Mouse (Mus musculus) midbrain, postnatal 0 days (tissue): ENCODE measurements at regions not wholly inside any gene's neighbourhood (a gene's known extent, or its start where the extent isn't known, plus 50 kb on each side); places are given as distances from the start of the nearest gene placed in this dataset.

Source experiments
- ATAC-seq: fragments of 200-750 bp; cut with Nextera tagmentation; 2 replicates; pipeline ENCODE4 v1.8.0; 2017; ENCODE audit warnings: moderate number of reproducible peaks, mild to moderate bottlenecking, moderate TSS enrichment, moderate library complexity; ENCODE audit not compliant: low FRiP score
- DNase-seq: peaks from one replicate; pipeline ENCODE4 v3.0.0-alpha.2; 2015; ENCODE audit warnings: low spot score
- H3K27ac ChIP-seq: fragments of 300-500 bp; sonication (generic); 2 replicates; pipeline ENCODE4 v1.5.1; 2014; ENCODE audit warnings: low read depth, mild to moderate bottlenecking, low read length, mixed read lengths
- H3K27me3 ChIP-seq: fragments of 300-500 bp; sonication (generic); 2 replicates; pipeline ENCODE4 v1.6.1; 2014; ENCODE audit warnings: low read length, control low read depth, mixed read lengths; ENCODE audit not compliant: insufficient read depth
- H3K36me3 ChIP-seq: fragments of 300-500 bp; sonication (generic); 2 replicates; pipeline ENCODE4 v1.6.1; 2014; ENCODE audit warnings: low read length, control low read depth, mixed read lengths; ENCODE audit not compliant: insufficient read depth
- H3K4me1 ChIP-seq: fragments of 300-500 bp; sonication (generic); 2 replicates; pipeline ENCODE4 v1.6.1; 2014; ENCODE audit warnings: mild to moderate bottlenecking, control low read depth, antibody characterized with exemption, low read length, mixed read lengths; ENCODE audit not compliant: insufficient read depth
- H3K4me2 ChIP-seq: fragments of 300-500 bp; sonication (generic); 2 replicates; pipeline ENCODE4 v1.6.1; 2014; ENCODE audit warnings: low read depth, mild to moderate bottlenecking, low read length, mixed read lengths; ENCODE audit not compliant: poor library complexity, severe bottlenecking
- H3K4me3 ChIP-seq: fragments of 300-500 bp; sonication (generic); 2 replicates; pipeline ENCODE4 v1.5.1; 2014; ENCODE audit warnings: low read depth, mild to moderate bottlenecking, low read length, moderate library complexity
- H3K9ac ChIP-seq: fragments of 300-500 bp; sonication (generic); replicated peaks from 2 replicates; pipeline ENCODE4 v1.6.1; 2014; ENCODE audit warnings: mild to moderate bottlenecking, low read length, moderate library complexity, mixed read lengths; ENCODE audit not compliant: poor library complexity, severe bottlenecking
- H3K9me3 ChIP-seq: fragments of 300-500 bp; sonication (generic); 2 replicates; pipeline ENCODE4 v1.6.1; 2016; ENCODE audit warnings: low read length, control low read depth
- CTCF ChIP-seq: IDR thresholded peaks from 2 replicates; pipeline ENCODE4 v1.5.1; 2016; ENCODE audit warnings: antibody characterized with exemption, mild to moderate bottlenecking
- WGBS: fragments of 180-500 bp; shearing (Covaris S2); extraction: QIAGEN DNeasy Blood & Tissue Kit; methylation state at CpG from one replicate; pipeline ENCODE4 v1.1.7; 2014; 5-methylcytosine and 5-hydroxymethylcytosine counted together

DNA sequence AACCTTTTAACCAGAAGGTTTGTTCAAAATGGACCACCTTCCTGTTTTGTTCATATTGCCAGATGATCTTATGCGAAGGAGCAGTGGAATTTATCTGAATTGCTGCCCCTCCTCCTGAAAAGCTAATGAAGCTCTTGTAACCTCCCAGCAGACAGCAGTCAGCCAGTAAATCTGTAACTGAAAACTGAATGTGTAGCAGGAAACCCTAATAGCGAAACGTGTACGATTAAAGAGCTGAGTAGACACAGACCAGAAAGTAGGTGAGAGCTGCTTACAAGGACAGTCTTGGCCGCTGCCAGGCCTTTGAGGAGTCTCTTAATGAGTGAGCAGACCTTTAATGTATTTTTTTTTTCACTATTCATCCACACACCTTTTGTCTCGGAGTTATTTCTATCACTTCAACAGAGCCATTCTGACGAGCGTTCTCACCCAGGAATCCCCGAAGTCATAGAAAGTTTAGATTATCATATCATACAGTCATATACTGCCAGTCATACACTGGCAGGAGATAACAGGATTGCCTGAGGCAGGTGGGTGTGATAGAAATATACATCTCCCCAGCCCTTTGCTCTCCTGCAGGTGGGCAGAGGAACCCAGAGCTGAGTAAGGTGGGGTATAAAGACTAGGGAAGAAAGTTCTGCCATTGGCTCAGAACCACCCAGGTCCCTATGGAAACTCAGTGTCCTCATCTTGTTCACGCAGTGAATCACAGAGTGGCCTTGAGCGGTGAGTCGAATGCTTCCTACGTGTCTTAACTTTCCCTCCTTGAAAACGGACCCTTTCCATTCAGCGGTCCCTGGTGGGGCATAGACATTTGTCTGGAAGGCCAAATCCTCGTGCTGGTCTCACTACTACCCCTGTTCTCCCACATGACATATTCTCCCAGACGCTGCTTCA is 72.4 kb upstream of the Prep start:
- no peak for TF ChIP-seq CTCF
- WGBS, result 61% methylated on average over 17 of the region's 17 CpGs
- ATAC-seq, result no peak

GRCm38 (mm10) chr10:44993470-44994260 is 73.3 kb upstream of the Prep start:
- no peak for DNase-seq
- TF ChIP-seq CTCF, result no peak
- Histone ChIP-seq H3K4me2 (no peak overlapping the region), H3K4me1 (no peaks in the 10 kb centered on the region), H3K9ac (no peak overlapping the region), H3K36me3 (no peaks in the 10 kb centered on the region), H3K27ac (no peak overlapping the region), H3K4me3 (no peak overlapping the region), H3K27me3 (no peaks in the 10 kb centered on the region), H3K9me3 (no peaks in the 10 kb centered on the region)
- 40% methylated on average over 10 of the region's 10 CpGs for WGBS
- no peak for ATAC-seq

More for the DNA sequence above, 72.4 kb upstream of the Prep start:
- Histone ChIP-seq H3K9me3 (no peaks in the 10 kb centered on the region), H3K4me1 (no peaks in the 10 kb centered on the region), H3K4me3 (no peak overlapping the region), H3K4me2 (no peak overlapping the region), H3K27ac (no peak overlapping the region), H3K27me3 (no peaks in the 10 kb centered on the region), H3K36me3 (no peaks in the 10 kb centered on the region), H3K9ac (no peak overlapping the region)
- no peak for DNase-seq

GRCm38 (mm10) chr10:44989539-44989938 is 77.5 kb upstream of the Prep start:
- Histone ChIP-seq H3K27ac (no peak overlapping the region), H3K9ac (no peak overlapping the region), H3K36me3 (no peaks in the 10 kb centered on the region), H3K4me1 (no peaks in the 10 kb centered on the region), H3K27me3 (no peaks in the 10 kb centered on the region), H3K4me2 (no peak overlapping the region), H3K9me3 (no peaks in the 10 kb centered on the region), H3K4me3 (no peak overlapping the region)
- WGBS, result 68% methylated on average over 6 of the region's 6 CpGs
- DNase-seq (no peak), ATAC-seq (no peak)
- no peak for TF ChIP-seq CTCF

DNA sequence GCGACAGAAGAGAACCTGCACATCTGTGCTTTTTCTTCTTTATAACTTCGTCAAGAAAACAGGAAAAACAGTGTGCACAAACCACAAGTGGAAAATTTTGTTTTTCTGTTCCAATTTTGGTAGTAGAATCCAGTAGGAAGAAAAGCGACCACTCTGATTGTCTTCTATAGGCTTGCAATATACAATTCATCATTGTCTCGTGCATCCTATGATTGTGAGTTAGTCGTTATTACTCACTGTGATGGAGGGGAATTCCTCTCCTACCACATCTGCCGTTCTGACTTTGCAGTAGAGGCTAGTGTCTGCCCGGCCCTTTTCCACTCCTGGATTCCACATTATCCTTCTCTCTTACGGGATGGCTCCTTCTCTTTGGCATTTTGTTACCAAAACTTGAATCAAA is 78.2 kb upstream of the Prep start:
- DNase-seq, result no peak
- Histone ChIP-seq H3K9me3 (no peaks in the 10 kb centered on the region), H3K9ac (no peak overlapping the region), H3K4me3 (no peak overlapping the region), H3K4me1 (no peaks in the 10 kb centered on the region), H3K27me3 (no peaks in the 10 kb centered on the region), H3K27ac (no peak overlapping the region), H3K36me3 (no peaks in the 10 kb centered on the region), H3K4me2 (no peak overlapping the region)
- TF ChIP-seq CTCF, result no peak
- WGBS, result 92% methylated on average over 8 of the region's 8 CpGs
- ATAC-seq, result no peak

- no peak overlapping the region for H3K27ac ChIP-seq
- no peaks in the 10 kb centered on the region for H3K9me3 ChIP-seq
- TF ChIP-seq CTCF, result no peak
- H3K27me3 ChIP-seq, result no peaks in the 10 kb centered on the region
- WGBS, result 72% methylated on average over 4 of the region's 4 CpGs
- no peak overlapping the region for H3K4me3 ChIP-seq
- no peak overlapping the region for H3K9ac ChIP-seq
- no peak overlapping the region for H3K4me2 ChIP-seq
- H3K4me1 ChIP-seq, result no peaks in the 10 kb centered on the region
- no peak for ATAC-seq
- H3K36me3 ChIP-seq, result no peaks in the 10 kb centered on the region
- no peak for DNase-seq
Observed at GRCm38 (mm10) chr10:44987615-44988014, 79.4 kb upstream of the Prep start.

DNA sequence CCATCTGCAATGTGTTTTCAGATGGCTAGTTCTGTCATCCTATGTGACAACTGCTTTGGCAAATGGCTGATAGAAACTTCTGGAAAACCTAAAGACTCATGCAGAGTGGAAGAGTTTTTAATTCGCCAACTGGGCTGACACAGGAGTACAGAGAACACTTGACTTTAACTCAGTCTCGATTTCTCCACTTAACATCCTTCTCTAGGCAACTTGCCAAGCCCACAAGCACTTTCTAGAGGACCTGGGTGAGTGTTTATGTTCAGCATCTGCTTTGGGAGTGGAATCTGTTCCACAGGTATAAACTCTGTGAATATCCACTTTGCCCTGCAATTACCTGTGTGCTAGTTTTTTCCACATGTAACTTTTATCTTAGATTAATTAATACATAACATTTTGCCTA is 85.1 kb upstream of the Prep start:
- no peak for DNase-seq
- Histone ChIP-seq H3K4me1 (no peaks in the 10 kb centered on the region), H3K9ac (no peak overlapping the region), H3K27me3 (no peaks in the 10 kb centered on the region), H3K4me3 (no peak overlapping the region), H3K4me2 (no peak overlapping the region), H3K9me3 (no peaks in the 10 kb centered on the region), H3K27ac (no peak overlapping the region), H3K36me3 (no peaks in the 10 kb centered on the region)
- TF ChIP-seq CTCF, result no peak
- no peak for ATAC-seq
- WGBS, result 81% methylated on average over 2 of the region's 2 CpGs
